ENCODE assay signal across 12 mouse cellular contexts in the genomic region with DNA sequence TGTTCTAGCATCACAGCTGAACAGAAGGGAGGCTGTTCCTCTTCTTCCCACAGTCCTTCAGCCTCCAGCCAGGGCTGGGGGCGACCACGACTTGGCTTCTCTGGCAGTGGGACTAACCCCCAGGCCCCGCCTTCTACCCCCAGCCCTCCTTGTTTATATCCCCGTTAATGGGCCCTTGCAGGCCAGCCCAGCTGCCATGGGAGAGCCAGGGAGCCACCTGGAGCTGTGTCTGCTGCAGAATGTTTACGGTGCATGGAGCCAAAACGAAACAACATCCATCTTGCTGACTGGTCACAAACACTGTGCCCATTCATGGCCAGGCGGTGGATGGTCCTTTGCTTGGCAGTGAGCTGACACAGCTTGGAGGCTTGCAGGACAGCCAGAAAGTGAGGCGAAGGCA.
DNase-seq lines count a peak whose midpoint lies in the region; ATAC-seq lines count a peak whose summit lies in the region.
"Had no signal": no experiment of that assay in that cellular context is flagged by ENCODE, and none has a peak within 500 bp of the region (broad histone marks: within the 10 kb centered on the region; RNA-seq: fewer than 3 reads in every experiment).

No protein-coding gene starts in this region.

- peaks cover 13% of the 10 kb centered on the region for H3K4me1 ChIP-seq in forebrain, embryonic 10.5 days
- H3K4me1 ChIP-seq in forebrain, embryonic 13.5 days, result 0 out of 2 replicates have a peak, but pooled peaks cover 4% of the 10 kb centered on the region
- peaks cover 51% of the 10 kb centered on the region for H3K4me1 ChIP-seq in limb, embryonic 10.5 days

- DNase-seq in forebrain, embryonic 10.5 days (ENCODE audit: extremely low spot score, low spot score), result no peak
- peak; percentile 63 for DNase-seq in left cerebral cortex, postnatal 4 days
- no peak for DNase-seq in left cerebral cortex, postnatal 25 days (ENCODE audit: low spot score in 2 of 2)
- DNase-seq in Muller cell, postnatal 12 days (ENCODE audit: inconsistent ontology term), result peak; percentile 80
- DNase-seq in limb, embryonic 10.5 days (ENCODE audit: low spot score), result no peak
- DNase-seq in heart, adult 8-10 months (ENCODE audit: low spot score), result no peak
- DNase-seq: B cell, adult 2 months; heart, postnatal 14 days had no signal

- no peaks in the 10 kb centered on the region for H3K36me3 ChIP-seq in forebrain, embryonic 10.5 days (replicated peaks)
- H3K36me3 ChIP-seq in forebrain, embryonic 13.5 days (ENCODE audit: poor library complexity, severe bottlenecking), result no peaks in the 10 kb centered on the region
- no peaks in the 10 kb centered on the region for H3K36me3 ChIP-seq in limb, embryonic 10.5 days

- 76% methylated on average over 8 of the region's 8 CpGs for WGBS in forebrain, embryonic 10.5 days
- 54% methylated on average over 8 of the region's 8 CpGs for WGBS in forebrain, embryonic 13.5 days
- 45% methylated on average over 8 of the region's 8 CpGs for WGBS in limb, embryonic 10.5 days

- no peak overlapping the region for H3K4me2 ChIP-seq in forebrain, embryonic 13.5 days

- no peak overlapping the region for H3K4me3 ChIP-seq in forebrain, embryonic 10.5 days
- no peak overlapping the region for H3K4me3 ChIP-seq in forebrain, embryonic 13.5 days
- no peak overlapping the region for H3K4me3 ChIP-seq in limb, embryonic 10.5 days

- no peak overlapping the region for H3K9ac ChIP-seq in forebrain, embryonic 13.5 days

- no peaks in the 10 kb centered on the region for H3K9me3 ChIP-seq in forebrain, embryonic 10.5 days
- H3K9me3 ChIP-seq in forebrain, embryonic 13.5 days (replicated peaks), result no peaks in the 10 kb centered on the region
- H3K9me3 ChIP-seq in limb, embryonic 10.5 days (replicated peaks), result no peaks in the 10 kb centered on the region

- no peak for ATAC-seq in forebrain, embryonic 13.5 days
- no peak for ATAC-seq in erythroid progenitor cell, adult 5-6 weeks (replicated peaks; ENCODE audit: low FRiP score, poor library complexity, severe bottlenecking)
- ATAC-seq: Patski had no signal

- intact Hi-C loops in left cerebral cortex, postnatal 4 days (cut with DNase I), result no loop called here
- intact Hi-C loops in left cerebral cortex, postnatal 25 days (cut with DNase I), result no loop called here

- H3K27ac ChIP-seq in forebrain, embryonic 10.5 days, result 0 out of 2 replicates have a peak overlapping the region, but pooled peaks have one; percentile 51
- no peak overlapping the region for H3K27ac ChIP-seq in forebrain, embryonic 13.5 days
- H3K27ac ChIP-seq in limb, embryonic 10.5 days, result peak overlapping the region; percentile 62; the same call in 1 of the 2 replicates
- H3K27ac ChIP-seq: kidney, postnatal 0 days had no signal

- no peaks in the 10 kb centered on the region for H3K27me3 ChIP-seq in forebrain, embryonic 10.5 days (ENCODE audit: poor library complexity, severe bottlenecking)
- H3K27me3 ChIP-seq in forebrain, embryonic 13.5 days, result no peaks in the 10 kb centered on the region
- 0 out of 2 replicates have a peak, but pooled peaks cover 4% of the 10 kb centered on the region for H3K27me3 ChIP-seq in limb, embryonic 10.5 days (ENCODE audit: low read depth, poor library complexity, severe bottlenecking)
- H3K27me3 ChIP-seq: Patski had no signal

Comparison
In these comparisons a context has a peak if more than half of its experiments do, and no peak if none do; other contexts are left out.
1. DNase-seq: peak in left cerebral cortex, postnatal 4 days (single experiment) and Muller cell, postnatal 12 days (single experiment); none in forebrain, embryonic 10.5 days (single experiment), left cerebral cortex, postnatal 25 days (0 of 2), limb, embryonic 10.5 days (single experiment) and heart, adult 8-10 months (single experiment).